Mouse (Mus musculus) ES-Bruce4 (cell line): ENCODE results near the gene Rap1a.

Source experiments
- CTCF ChIP-seq: IDR thresholded peaks from one replicate; pipeline ENCODE4 v1.8.1; 2011; ENCODE audit warnings: low read depth, low read length
- EP300 ChIP-seq: IDR thresholded peaks from 2 replicates; pipeline ENCODE4 v1.6.1; 2011; ENCODE audit warnings: low read depth, low read length; ENCODE audit not compliant: insufficient read depth
- POLR2A ChIP-seq: IDR thresholded peaks from one replicate; pipeline ENCODE4 v1.8.1; 2011; ENCODE audit warnings: low read length; ENCODE audit not compliant: insufficient read depth

DNA sequence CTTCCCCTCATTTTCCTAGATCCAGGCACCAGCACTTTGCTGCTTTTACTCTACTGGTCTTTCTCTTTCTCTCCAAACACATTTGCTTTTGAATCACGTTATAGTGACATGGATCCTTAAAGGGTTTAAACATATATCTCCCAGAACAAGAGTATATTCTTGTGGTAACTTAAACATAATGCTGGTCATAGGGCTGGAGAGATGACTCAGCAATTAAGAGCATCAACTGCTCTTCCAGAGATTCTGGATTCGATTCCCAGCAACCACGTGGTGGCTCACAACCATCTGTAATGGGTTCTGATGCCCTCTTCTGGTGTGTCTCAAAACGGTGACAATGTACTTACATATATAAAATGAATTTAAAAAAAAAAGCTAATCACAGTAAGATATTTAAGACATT is 68.8 kb downstream of the Rap1a start:
- no peak for TF ChIP-seq POLR2A
- TF ChIP-seq CTCF = no peak
- no peak for TF ChIP-seq EP300
